Mouse (Mus musculus) CD4-positive, CD25-positive, alpha-beta regulatory T cell, adult 4 months (primary cell): ENCODE data around the gene Alpl. TPM values are rescaled to one million over a fixed set of nuclear protein-coding genes. Genes with fewer than 3 reads are reported as not detected.
A peak's percentile ranks its signal among the peaks of the same experiment; 100 is the strongest.

Source experiments
- ATAC-seq: one replicate; pipeline ENCODE4 v1.8.0; 2017
- polyA plus RNA-seq, 2 experiments: library from polyadenylated mRNA; unstranded; fragments of 100-300 nt; shearing (Covaris generic); gene quantifications; one replicate each; pipeline ENCODE4 v1.2.1; 2017

Alpl gene
- 1 to 10 TPM; 1.5 to 2.8 TPM for polyA plus RNA-seq

DNA sequence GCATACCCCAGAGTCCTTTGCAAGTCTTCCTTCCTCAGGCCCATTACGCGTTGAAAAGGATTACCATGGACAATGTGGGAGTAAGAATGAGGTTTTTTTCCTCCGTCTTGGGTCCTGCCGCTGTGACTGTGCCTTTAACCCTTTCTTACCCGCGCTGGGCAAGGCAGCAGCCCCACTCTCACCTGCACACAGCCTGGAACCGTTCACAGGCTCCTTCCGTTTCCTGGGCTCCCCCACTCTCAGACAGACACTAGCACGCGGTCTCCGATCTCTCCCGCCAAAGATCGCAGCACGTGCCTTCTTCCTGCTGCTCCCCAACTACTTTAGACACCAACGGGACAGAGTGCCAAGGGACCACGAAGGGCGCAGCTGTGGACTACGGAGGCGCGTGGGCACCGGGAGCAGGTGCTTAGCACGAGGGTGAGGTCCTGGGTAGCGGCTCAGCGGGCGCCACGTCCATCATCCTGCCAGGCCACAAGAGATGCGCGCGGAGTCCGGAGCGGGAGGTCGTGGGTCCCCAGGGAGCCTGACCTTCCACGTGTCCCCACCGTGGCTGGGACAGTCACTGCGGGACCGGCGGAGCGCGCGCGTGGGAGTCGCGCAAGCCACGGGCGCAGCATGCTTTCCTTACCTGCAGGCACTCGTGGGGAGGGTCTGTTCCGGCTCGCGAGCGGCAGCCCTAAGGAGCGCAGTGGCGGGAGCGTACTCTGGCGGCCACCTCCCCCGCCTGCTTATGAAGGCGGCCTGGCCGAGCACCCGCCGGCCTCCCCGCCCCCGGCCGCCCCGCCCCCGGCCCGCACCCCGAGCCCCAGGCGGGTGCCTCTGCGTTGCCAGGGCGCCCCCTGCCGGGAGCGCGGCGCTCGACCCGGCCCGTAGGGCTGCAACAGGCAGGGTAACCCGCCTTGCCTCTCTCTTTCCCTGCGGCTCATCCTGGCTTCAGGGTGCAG lies at the start of gene Alpl:
Gene Alpl, minus strand, starts transcription at position 774 of the 947 bp plus-strand sequence.
- no peak for ATAC-seq

- ATAC-seq: peak; percentile 51
Observed at GRCm38 (mm10) chr4:137844656-137845055, 48.5 kb upstream of the Alpl start.

GRCm38 (mm10) chr4:137839452-137839851 lies 43.3 kb upstream of the Alpl start:
- no peak for ATAC-seq

GRCm38 (mm10) chr4:137838791-137839190 lies 42.6 kb upstream of the Alpl start:
- no peak for ATAC-seq

DNA sequence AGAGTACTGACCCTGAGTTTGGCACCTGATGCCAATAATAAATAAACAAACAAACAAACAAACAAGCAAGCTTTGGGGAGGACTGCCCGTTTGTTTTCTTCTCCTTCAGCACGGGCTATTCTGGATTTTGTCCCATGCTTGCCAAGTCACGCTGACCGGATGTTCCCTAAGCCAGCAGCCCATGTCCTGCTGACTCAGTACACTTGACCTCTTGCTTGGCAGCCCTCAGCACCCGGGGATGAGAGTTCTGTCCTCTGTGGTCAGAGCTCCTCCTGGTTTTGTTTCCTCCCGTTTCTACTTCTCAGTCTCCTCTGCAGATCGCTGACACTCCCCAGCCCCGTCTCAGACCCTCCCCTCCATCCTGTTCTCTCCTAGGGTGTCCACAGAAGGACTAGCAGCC lies 41.6 kb upstream of the Alpl start:
- ATAC-seq: no peak

- ATAC-seq: no peak
Observed at GRCm38 (mm10) chr4:137836741-137837140, 40.6 kb upstream of the Alpl start.

DNA sequence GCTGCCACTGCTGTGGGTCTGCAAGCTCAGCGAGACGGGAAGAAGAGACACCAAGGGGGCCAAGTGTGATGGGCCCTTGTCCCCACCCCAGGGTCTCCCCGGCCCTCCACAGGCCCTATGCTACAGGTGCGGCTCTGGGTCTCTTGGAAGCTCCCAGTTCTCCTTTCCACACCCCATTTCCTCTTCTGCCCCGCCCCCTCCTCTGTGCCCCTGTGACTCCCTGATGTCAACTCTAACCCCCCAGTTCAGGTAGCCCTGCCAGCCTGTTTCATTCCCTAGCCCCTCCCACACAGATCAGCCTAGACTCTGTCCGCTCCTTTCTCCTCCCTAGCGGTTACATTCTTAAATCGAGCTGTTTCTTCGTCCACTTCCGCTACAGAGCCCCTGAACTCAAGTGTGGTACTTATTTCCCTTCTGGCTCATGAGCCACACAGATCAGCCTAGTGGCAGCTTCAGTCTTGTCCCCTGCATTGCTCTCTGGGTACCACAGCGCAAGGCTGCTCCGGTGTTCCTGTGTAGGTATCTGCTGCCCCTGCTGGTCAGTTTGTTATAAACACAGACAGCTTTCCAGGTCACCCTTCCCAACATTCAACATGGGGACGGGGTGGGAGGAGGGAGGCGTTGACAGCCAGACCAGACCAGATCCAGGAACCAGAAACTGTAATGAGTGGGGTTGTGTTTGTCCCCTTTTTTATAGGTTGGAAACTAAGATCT lies 39.6 kb upstream of the Alpl start:
- ATAC-seq: peak; percentile 63

DNA sequence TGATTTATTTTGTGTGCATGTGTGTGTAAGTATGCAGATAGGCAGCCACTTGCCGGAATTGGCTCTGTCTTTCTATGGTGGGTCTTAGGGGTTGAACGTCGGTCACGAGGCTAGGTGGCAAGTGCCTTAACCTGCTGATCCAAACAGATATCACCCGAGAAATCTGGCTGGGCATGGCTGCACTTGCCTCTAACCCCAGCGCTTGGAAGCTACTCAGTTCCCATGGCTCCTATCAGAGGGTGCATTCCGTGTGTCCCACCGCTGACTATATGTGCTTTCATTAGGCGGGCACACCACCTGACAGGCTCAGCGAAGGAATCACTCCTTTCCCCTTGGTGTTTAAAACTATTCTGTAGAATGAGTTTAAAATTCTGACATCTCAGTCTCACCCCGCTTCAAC lies 35.4 kb upstream of the Alpl start:
- no peak for ATAC-seq

- ATAC-seq: no peak
Observed at GRCm38 (mm10) chr4:137830380-137830779, 34.2 kb upstream of the Alpl start.

- ATAC-seq: no peak
Observed at GRCm38 (mm10) chr4:137824881-137825280, 28.7 kb upstream of the Alpl start.

- no peak for ATAC-seq
Observed at GRCm38 (mm10) chr4:137823542-137823941, 27.4 kb upstream of the Alpl start.

GRCm38 (mm10) chr4:137822537-137822936 lies 26.4 kb upstream of the Alpl start:
- no peak for ATAC-seq

GRCm38 (mm10) chr4:137820721-137821120 lies 24.5 kb upstream of the Alpl start:
- no peak for ATAC-seq

DNA sequence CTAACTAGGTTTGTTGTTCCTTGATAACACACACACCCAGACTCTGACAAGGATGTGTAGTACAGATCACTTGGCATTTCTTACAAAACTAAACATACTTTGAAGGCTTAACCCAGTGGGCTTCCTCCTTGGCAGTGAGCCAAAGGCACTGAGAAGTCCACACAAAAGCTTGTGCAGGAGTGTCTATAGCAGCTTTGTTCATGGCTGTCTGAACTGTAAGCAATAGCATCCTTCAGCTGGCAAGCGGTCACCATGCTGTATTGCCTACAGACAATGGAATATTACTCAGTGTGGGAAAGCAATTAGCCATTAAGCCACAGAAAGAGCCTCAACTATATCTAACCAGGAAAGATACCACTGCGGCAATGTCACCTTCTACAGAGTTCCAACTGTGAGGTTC lies 23.3 kb upstream of the Alpl start:
- ATAC-seq: no peak

GRCm38 (mm10) chr4:137818341-137818740 lies 22.2 kb upstream of the Alpl start:
- ATAC-seq: no peak

DNA sequence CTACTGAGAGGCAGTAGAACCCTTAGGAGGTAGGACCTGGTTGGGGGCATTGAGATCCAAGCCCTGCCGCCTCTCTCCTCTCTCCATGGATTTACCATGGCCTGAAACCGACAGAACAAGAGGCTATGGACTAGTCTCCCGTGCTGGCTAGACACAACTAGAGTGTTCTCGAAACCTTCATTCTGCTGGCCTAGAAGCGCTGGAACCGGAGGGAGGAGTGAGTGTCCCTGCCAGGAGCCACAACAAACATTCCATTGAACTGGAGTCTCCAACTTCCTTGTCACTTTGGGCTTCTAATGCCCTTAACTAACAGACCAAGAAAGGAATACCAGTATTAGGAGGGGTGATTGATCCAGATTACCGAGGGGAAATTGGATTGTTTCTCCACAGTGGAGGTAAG lies 20.0 kb upstream of the Alpl start:
- ATAC-seq: no peak

- no peak for ATAC-seq
Observed at GRCm38 (mm10) chr4:137815473-137815872, 19.3 kb upstream of the Alpl start.

GRCm38 (mm10) chr4:137814140-137814539 lies 18.0 kb upstream of the Alpl start:
- no peak for ATAC-seq

DNA sequence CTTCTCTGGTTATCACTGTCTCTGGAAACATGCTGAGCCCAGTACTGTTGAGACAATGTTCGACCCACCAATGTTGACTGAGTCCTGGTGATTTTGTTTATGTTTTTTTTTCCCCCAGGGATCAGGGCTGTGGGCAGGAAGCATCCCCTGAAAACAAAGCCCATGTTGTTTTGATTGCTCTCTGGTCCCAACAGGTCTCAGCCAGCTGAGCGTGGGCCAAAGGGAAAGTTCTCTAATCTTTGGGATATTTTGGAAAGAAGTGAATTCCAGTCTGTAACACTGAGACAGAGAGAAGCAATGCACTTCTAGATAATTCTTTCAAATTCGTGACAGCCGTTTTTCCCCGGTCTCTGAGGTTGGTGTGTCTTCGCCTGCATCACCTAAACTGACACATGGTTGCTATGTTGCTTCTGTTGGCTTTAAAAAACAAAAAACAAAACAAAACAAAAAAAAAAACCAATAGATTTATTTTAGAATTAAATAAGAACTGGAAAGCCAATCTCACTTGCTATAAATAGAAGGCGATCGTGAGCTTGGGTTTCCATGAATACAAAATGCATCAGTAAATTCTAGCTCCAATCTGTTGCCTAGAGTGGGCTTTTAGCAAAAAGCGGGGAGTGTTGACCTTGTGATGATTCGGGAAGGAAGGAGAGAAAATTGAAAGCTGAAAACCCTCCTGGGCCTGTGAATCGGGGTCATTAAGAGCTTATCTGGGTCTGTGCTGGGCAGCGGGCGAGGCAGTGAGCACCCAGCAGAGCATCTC lies 16.9 kb upstream of the Alpl start:
- ATAC-seq: no peak

GRCm38 (mm10) chr4:137809999-137810398 lies 13.8 kb upstream of the Alpl start:
- ATAC-seq: no peak

- no peak for ATAC-seq
Observed at GRCm38 (mm10) chr4:137807301-137807851, 11.2 kb upstream of the Alpl start.

- ATAC-seq: no peak
Observed at GRCm38 (mm10) chr4:137801196-137801595, 5.0 kb upstream of the Alpl start.

DNA sequence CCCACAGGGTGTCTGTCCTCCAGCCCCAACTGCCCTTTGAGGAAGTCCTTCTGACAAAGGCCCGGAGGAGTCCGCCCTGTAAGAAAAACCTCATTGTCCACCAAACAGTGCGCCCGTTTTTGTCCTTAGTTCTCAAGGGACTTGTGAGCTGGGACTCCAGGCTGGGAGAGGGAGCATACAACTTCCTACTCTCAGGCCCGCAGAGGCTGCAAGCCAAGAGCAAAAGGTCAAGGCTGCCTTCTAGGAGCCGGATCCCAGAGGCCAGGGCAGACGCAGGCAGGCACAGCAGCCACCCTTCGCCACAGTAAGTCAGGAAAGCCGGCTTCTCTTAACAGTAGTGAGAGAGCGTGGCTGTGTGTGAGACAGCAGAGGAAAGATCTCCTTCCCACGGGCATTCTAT lies 4.1 kb upstream of the Alpl start:
- ATAC-seq: no peak
